Mouse (Mus musculus) myocyte (in vitro differentiated cells): ENCODE results near the gene Insig2. TPM values are rescaled to one million over a fixed set of nuclear protein-coding genes. Genes with fewer than 3 reads are reported as not detected.

ENCODE experiments used
- H3K27me3 ChIP-seq: one replicate; pipeline ENCODE4 v1.6.1; 2011; ENCODE audit not compliant: control insufficient read depth, insufficient read depth, insufficient read length
- H3K36me3 ChIP-seq: one replicate; pipeline ENCODE4 v1.6.1; 2011; ENCODE audit not compliant: control insufficient read depth, insufficient read depth
- H3K4me2 ChIP-seq: one replicate; pipeline ENCODE4 v1.6.1; 2011; ENCODE audit warnings: low read depth, control low read depth
- H3K4me3 ChIP-seq: one replicate; pipeline ENCODE4 v1.5.1; 2011; ENCODE audit warnings: mild to moderate bottlenecking, control low read depth, moderate library complexity
- H3K79me2 ChIP-seq: one replicate; pipeline ENCODE4 v1.6.1; 2011; ENCODE audit not compliant: control insufficient read depth, insufficient read depth
- H3ac ChIP-seq: one replicate; pipeline ENCODE4 v1.6.1; 2011; ENCODE audit not compliant: control insufficient read depth, insufficient read length
- CEBPB ChIP-seq: IDR thresholded peaks from 2 replicates; pipeline ENCODE4 v1.6.1; 2011; ENCODE audit warnings: mild to moderate bottlenecking, moderate library complexity; ENCODE audit not compliant: poor library complexity, insufficient read depth, severe bottlenecking
- E2F4 ChIP-seq: IDR thresholded peaks from one replicate; pipeline ENCODE4 v1.6.1; 2011; ENCODE audit warnings: mild to moderate bottlenecking, control low read depth, moderate library complexity; ENCODE audit not compliant: insufficient read depth
- MAX ChIP-seq: IDR thresholded peaks from one replicate; pipeline ENCODE4 v1.6.1; 2011; ENCODE audit warnings: low read depth, mild to moderate bottlenecking, control low read depth
- MYOD1 ChIP-seq, 3 experiments: IDR thresholded peaks; one replicate each; pipeline ENCODE4 v1.6.1; 2011; ENCODE audit warnings: control low read depth in 2 of 3, low read depth in 2 of 3, mild to moderate bottlenecking in 2 of 3, moderate library complexity in 1 of 3; ENCODE audit not compliant: insufficient read length in 2 of 3, control insufficient read depth in 1 of 3
- MYOG ChIP-seq, 3 experiments: IDR thresholded peaks; one replicate each; pipeline ENCODE4 v1.6.1; 2011; ENCODE audit warnings: control low read depth in 2 of 3, low read depth in 2 of 3, mild to moderate bottlenecking in 2 of 3; ENCODE audit not compliant: insufficient read length in 2 of 3, control insufficient read depth in 1 of 3, insufficient read depth in 1 of 3
- POLR2A ChIP-seq: IDR thresholded peaks from one replicate; pipeline ENCODE4 v1.6.1; 2011; ENCODE audit warnings: low read depth, mild to moderate bottlenecking, control low read depth, moderate library complexity; ENCODE audit not compliant: insufficient read length
- POLR2AphosphoS2 ChIP-seq: IDR thresholded peaks from one replicate; pipeline ENCODE4 v1.6.1; 2011; ENCODE audit warnings: low read depth, control low read depth; ENCODE audit not compliant: insufficient read length
- REST ChIP-seq: IDR thresholded peaks from one replicate; pipeline ENCODE4 v1.6.1; 2011; ENCODE audit warnings: mild to moderate bottlenecking, control low read depth, moderate library complexity; ENCODE audit not compliant: insufficient read depth, insufficient read length
- SRF ChIP-seq: IDR thresholded peaks from one replicate; pipeline ENCODE4 v1.6.1; 2011; ENCODE audit warnings: low read depth; ENCODE audit not compliant: control insufficient read depth, insufficient read length
- TCF12 ChIP-seq: IDR thresholded peaks from one replicate; pipeline ENCODE4 v1.6.1; 2011; ENCODE audit warnings: mild to moderate bottlenecking, control low read depth; ENCODE audit not compliant: poor library complexity, insufficient read depth, severe bottlenecking
- TCF3 ChIP-seq: IDR thresholded peaks from one replicate; pipeline ENCODE4 v1.6.1; 2011; ENCODE audit warnings: low read depth, control low read depth; ENCODE audit not compliant: insufficient read length
- USF1 ChIP-seq: IDR thresholded peaks from one replicate; pipeline ENCODE4 v1.6.1; 2011; ENCODE audit warnings: low read depth, mild to moderate bottlenecking, control low read depth, moderate library complexity
- polyA plus RNA-seq: library from polyadenylated mRNA; unstranded; fragments of >200 nt; fragmentation: generic; extraction: Trizol; gene quantifications from one replicate; pipeline ENCODE4 v1.2.1, GENCODE M21; 2012; ENCODE audit warnings: missing spikeins

Insig2 gene
- polyA plus RNA-seq, 1 experiment = 46.1 TPM

- Histone ChIP-seq H3ac (no peak overlapping the region), H3K79me2 (no peaks in the 10 kb centered on the region), H3K27me3 (no peaks in the 10 kb centered on the region), H3K36me3 (no peaks in the 10 kb centered on the region), H3K4me2 (no peak overlapping the region), H3K4me3 (no peak overlapping the region)
- TF ChIP-seq MAX (no peak), MYOD1 (IDR thresholded peaks at IDR 0.05; ENCODE audit: control insufficient read depth in 1 of 3, insufficient read length in 2 of 3, low read depth in 2 of 3) (no peak), USF1 (no peak), TCF12 (no peak), SRF (no peak), POLR2AphosphoS2 (no peak), E2F4 (no peak), CEBPB (no peak), TCF3 (no peak), MYOG (IDR thresholded peaks at IDR 0.05; ENCODE audit: control insufficient read depth in 1 of 3, insufficient read depth in 1 of 3, insufficient read length in 2 of 3, low read depth in 2 of 3) (no peak), POLR2A (no peak), REST (no peak)
These were observed 18.6 kb upstream of the Insig2 start for GRCm38 (mm10) chr1:121351037-121351436.

- no peaks in the 10 kb centered on the region for H3K36me3 ChIP-seq
- no peaks in the 10 kb centered on the region for H3K79me2 ChIP-seq
- H3K4me3 ChIP-seq = no peak overlapping the region
- TF ChIP-seq MAX (no peak), POLR2AphosphoS2 (no peak), MYOG (IDR thresholded peaks at IDR 0.05; ENCODE audit: control insufficient read depth in 1 of 3, insufficient read depth in 1 of 3, insufficient read length in 2 of 3, low read depth in 2 of 3) (no peak), MYOD1 (IDR thresholded peaks at IDR 0.05; ENCODE audit: control insufficient read depth in 1 of 3, insufficient read length in 2 of 3, low read depth in 2 of 3) (no peak), USF1 (no peak), TCF12 (no peak), REST (no peak), SRF (no peak), POLR2A (no peak), CEBPB (no peak), TCF3 (no peak), E2F4 (no peak)
- H3K27me3 ChIP-seq = no peaks in the 10 kb centered on the region
- peak overlapping the region; percentile 24 for H3K4me2 ChIP-seq
- H3ac ChIP-seq = no peak overlapping the region
These were observed 18.2 kb upstream of the Insig2 start for GRCm38 (mm10) chr1:121350616-121351015.

- no peak for TF ChIP-seq MYOD1 (IDR thresholded peaks at IDR 0.05; ENCODE audit: control insufficient read depth in 1 of 3, insufficient read length in 2 of 3, low read depth in 2 of 3)
- no peak for TF ChIP-seq REST
- TF ChIP-seq CEBPB = no peak
- no peak for TF ChIP-seq USF1
- no peak for TF ChIP-seq MYOG (IDR thresholded peaks at IDR 0.05; ENCODE audit: control insufficient read depth in 1 of 3, insufficient read depth in 1 of 3, insufficient read length in 2 of 3, low read depth in 2 of 3)
- no peak for TF ChIP-seq E2F4
- no peak for TF ChIP-seq MAX
- TF ChIP-seq POLR2A = no peak
- Histone ChIP-seq H3K4me2 (no peak overlapping the region), H3K79me2 (no peaks in the 10 kb centered on the region), H3ac (no peak overlapping the region), H3K36me3 (no peaks in the 10 kb centered on the region), H3K4me3 (no peak overlapping the region), H3K27me3 (no peaks in the 10 kb centered on the region)
These were observed 16.8 kb upstream of the Insig2 start for GRCm38 (mm10) chr1:121348875-121349847.

- TF ChIP-seq REST = no peak
- no peak for TF ChIP-seq CEBPB
- no peak for TF ChIP-seq TCF3
- TF ChIP-seq MYOG (IDR thresholded peaks at IDR 0.05; ENCODE audit: control insufficient read depth in 1 of 3, insufficient read depth in 1 of 3, insufficient read length in 2 of 3, low read depth in 2 of 3) = no peak
- TF ChIP-seq E2F4 = no peak
- TF ChIP-seq POLR2A = no peak
- no peak for TF ChIP-seq SRF
- TF ChIP-seq POLR2AphosphoS2 = no peak
- TF ChIP-seq MYOD1 (IDR thresholded peaks at IDR 0.05; ENCODE audit: control insufficient read depth in 1 of 3, insufficient read length in 2 of 3, low read depth in 2 of 3) = no peak
- H3K4me3 ChIP-seq = no peak overlapping the region
- no peaks in the 10 kb centered on the region for H3K79me2 ChIP-seq
These were observed 11.6 kb upstream of the Insig2 start for GRCm38 (mm10) chr1:121343966-121344365.

More at GRCm38 (mm10) chr1:121343966-121344365, 11.6 kb upstream of the Insig2 start:
- H3K27me3 ChIP-seq = no peaks in the 10 kb centered on the region
- no peak overlapping the region for H3K4me2 ChIP-seq
- no peaks in the 10 kb centered on the region for H3K36me3 ChIP-seq
- H3ac ChIP-seq = no peak overlapping the region
